Mouse (Mus musculus): ENCODE measurements around the gene Eapp.

Eapp gene

GRCm38 (mm10) chr12:54637033-54637432 is 58.7 kb downstream of the Eapp start:
- no peak for DNase-seq (ENCODE audit: low spot score)

DNA sequence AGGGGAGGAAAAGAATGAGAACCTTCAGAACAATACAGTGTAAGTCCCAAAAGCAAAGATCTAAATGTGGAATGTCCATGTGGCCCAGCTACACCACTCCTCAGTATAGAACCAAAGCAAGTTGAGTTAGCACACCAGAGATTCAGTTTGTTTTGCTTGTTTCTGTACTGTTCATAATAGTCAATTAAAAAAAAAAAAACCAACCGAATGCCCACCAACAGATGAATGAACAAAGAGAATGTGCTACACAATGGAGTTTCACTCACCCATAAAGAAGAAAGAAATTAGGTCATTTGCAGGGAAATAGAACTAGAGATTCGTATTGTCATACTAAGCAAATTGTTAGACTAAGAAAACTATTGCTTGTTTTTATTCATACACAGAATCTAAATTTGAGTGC is 63.6 kb downstream of the Eapp start:
- DNase-seq (ENCODE audit: low spot score): no peak

- no peak for DNase-seq (ENCODE audit: low spot score)
Observed at GRCm38 (mm10) chr12:54621942-54622341, 73.8 kb downstream of the Eapp start.
